Mouse (Mus musculus): Measurements from ENCODE around the gene Max. TPM values are rescaled to one million over a fixed set of nuclear protein-coding genes. Genes with fewer than 3 reads are reported as not detected.

The Max gene
- polyA plus RNA-seq, 1 experiment from 2014 or later, result 109 TPM

- Histone ChIP-seq H3K27me3 (replicated peaks; ENCODE audit: control insufficient read depth, insufficient read depth, low read length) (no peaks in the 10 kb centered on the region), H3K27ac (ENCODE audit: low read depth, low read length) (no peak overlapping the region), H3K4me1 (ENCODE audit: control insufficient read depth, insufficient read depth, low read length) (no peaks in the 10 kb centered on the region), H3K4me3 (ENCODE audit: low read depth, low read length) (no peak overlapping the region), H3K4me2 (ENCODE audit: low read length) (no peak overlapping the region), H3K9ac (ENCODE audit: low read length) (no peak overlapping the region), H3K9me3 (replicated peaks; ENCODE audit: control insufficient read depth, low read length) (no peaks in the 10 kb centered on the region), H3K36me3 (ENCODE audit: control insufficient read depth, insufficient read depth, low read length) (0 out of 2 replicates have a peak, but pooled peaks cover 8% of the 10 kb centered on the region)
- no peak for ATAC-seq
- DNase-seq (ENCODE audit: low spot score), result no peak
- 81% methylated on average over 3 of the region's 3 CpGs for WGBS
Observed at GRCm38 (mm10) chr12:76901508-76902294, 60.3 kb downstream of the Max start.

GRCm38 (mm10) chr12:76899261-76899975, 62.6 kb downstream of the Max start:
- Histone ChIP-seq H3K27ac (ENCODE audit: low read depth, low read length) (no peak overlapping the region), H3K9me3 (replicated peaks; ENCODE audit: control insufficient read depth, low read length) (no peaks in the 10 kb centered on the region), H3K27me3 (replicated peaks; ENCODE audit: control insufficient read depth, insufficient read depth, low read length) (no peaks in the 10 kb centered on the region), H3K9ac (ENCODE audit: low read length) (no peak overlapping the region), H3K4me2 (ENCODE audit: low read length) (no peak overlapping the region), H3K36me3 (ENCODE audit: control insufficient read depth, insufficient read depth, low read length) (0 out of 2 replicates have a peak, but pooled peaks cover 8% of the 10 kb centered on the region), H3K4me3 (ENCODE audit: low read depth, low read length) (no peak overlapping the region), H3K4me1 (ENCODE audit: control insufficient read depth, insufficient read depth, low read length) (0 out of 2 replicates have a peak, but pooled peaks cover 3% of the 10 kb centered on the region)
- ATAC-seq (no peak), DNase-seq (ENCODE audit: low spot score) (no peak)
- WGBS, result 92% methylated on average over 10 of the region's 10 CpGs

- no peak for ATAC-seq
- no peak overlapping the region for H3K9ac ChIP-seq (ENCODE audit: low read length)
- H3K4me3 ChIP-seq (ENCODE audit: low read depth, low read length), result no peak overlapping the region
- no peak overlapping the region for H3K27ac ChIP-seq (ENCODE audit: low read depth, low read length)
- DNase-seq (ENCODE audit: low spot score), result no peak
- no peaks in the 10 kb centered on the region for H3K27me3 ChIP-seq (replicated peaks; ENCODE audit: control insufficient read depth, insufficient read depth, low read length)
- H3K9me3 ChIP-seq (replicated peaks; ENCODE audit: control insufficient read depth, low read length), result no peaks in the 10 kb centered on the region
- H3K4me1 ChIP-seq (ENCODE audit: control insufficient read depth, insufficient read depth, low read length), result 0 out of 2 replicates have a peak, but pooled peaks cover 3% of the 10 kb centered on the region
- 0 out of 2 replicates have a peak, but pooled peaks cover 8% of the 10 kb centered on the region for H3K36me3 ChIP-seq (ENCODE audit: control insufficient read depth, insufficient read depth, low read length)
- H3K4me2 ChIP-seq (ENCODE audit: low read length), result no peak overlapping the region
Observed at GRCm38 (mm10) chr12:76898141-76898540, 63.9 kb downstream of the Max start.

GRCm38 (mm10) chr12:76897006-76897405, 65.0 kb downstream of the Max start:
- DNase-seq (ENCODE audit: low spot score), result no peak
- WGBS, result 85% methylated on average over 10 of the region's 10 CpGs
- no peaks in the 10 kb centered on the region for H3K9me3 ChIP-seq (replicated peaks; ENCODE audit: control insufficient read depth, low read length)
- H3K4me1 ChIP-seq (ENCODE audit: control insufficient read depth, insufficient read depth, low read length), result 0 out of 2 replicates have a peak, but pooled peaks cover 3% of the 10 kb centered on the region
- 0 out of 2 replicates have a peak, but pooled peaks cover 8% of the 10 kb centered on the region for H3K36me3 ChIP-seq (ENCODE audit: control insufficient read depth, insufficient read depth, low read length)
- no peak overlapping the region for H3K27ac ChIP-seq (ENCODE audit: low read depth, low read length)
- no peak overlapping the region for H3K4me3 ChIP-seq (ENCODE audit: low read depth, low read length)
- H3K9ac ChIP-seq (ENCODE audit: low read length), result no peak overlapping the region
- no peak for ATAC-seq
- H3K4me2 ChIP-seq (ENCODE audit: low read length), result no peak overlapping the region
- H3K27me3 ChIP-seq (replicated peaks; ENCODE audit: control insufficient read depth, insufficient read depth, low read length), result no peaks in the 10 kb centered on the region

- no peak for ATAC-seq
- 96% methylated on average over 4 of the region's 4 CpGs for WGBS
- Histone ChIP-seq H3K4me2 (ENCODE audit: low read length) (no peak overlapping the region), H3K9me3 (replicated peaks; ENCODE audit: control insufficient read depth, low read length) (no peaks in the 10 kb centered on the region), H3K27me3 (replicated peaks; ENCODE audit: control insufficient read depth, insufficient read depth, low read length) (no peaks in the 10 kb centered on the region), H3K27ac (ENCODE audit: low read depth, low read length) (no peak overlapping the region), H3K9ac (ENCODE audit: low read length) (no peak overlapping the region), H3K4me1 (ENCODE audit: control insufficient read depth, insufficient read depth, low read length) (0 out of 2 replicates have a peak, but pooled peaks cover 3% of the 10 kb centered on the region), H3K36me3 (ENCODE audit: control insufficient read depth, insufficient read depth, low read length) (0 out of 2 replicates have a peak, but pooled peaks cover 8% of the 10 kb centered on the region), H3K4me3 (ENCODE audit: low read depth, low read length) (no peak overlapping the region)
- DNase-seq (ENCODE audit: low spot score), result no peak
Observed at GRCm38 (mm10) chr12:76896566-76896965, 65.4 kb downstream of the Max start.

- DNase-seq (ENCODE audit: low spot score) (peak; percentile 62), ATAC-seq (peak; percentile 86)
- no peak overlapping the region for H3K4me2 ChIP-seq (ENCODE audit: low read length)
- H3K4me3 ChIP-seq (ENCODE audit: low read depth, low read length), result no peak overlapping the region
- no peak overlapping the region for H3K27ac ChIP-seq (ENCODE audit: low read depth, low read length)
- H3K36me3 ChIP-seq (ENCODE audit: control insufficient read depth, insufficient read depth, low read length), result 0 out of 2 replicates have a peak, but pooled peaks cover 8% of the 10 kb centered on the region
- no peaks in the 10 kb centered on the region for H3K9me3 ChIP-seq (replicated peaks; ENCODE audit: control insufficient read depth, low read length)
- no peaks in the 10 kb centered on the region for H3K27me3 ChIP-seq (replicated peaks; ENCODE audit: control insufficient read depth, insufficient read depth, low read length)
- H3K9ac ChIP-seq (ENCODE audit: low read length), result no peak overlapping the region
- 0 out of 2 replicates have a peak, but pooled peaks cover 3% of the 10 kb centered on the region for H3K4me1 ChIP-seq (ENCODE audit: control insufficient read depth, insufficient read depth, low read length)
- WGBS, result 16% methylated on average over 7 of the region's 7 CpGs
Observed at GRCm38 (mm10) chr12:76895777-76896176, 66.2 kb downstream of the Max start.

- Histone ChIP-seq H3K9me3 (replicated peaks; ENCODE audit: control insufficient read depth, low read length) (no peaks in the 10 kb centered on the region), H3K4me2 (ENCODE audit: low read length) (no peak overlapping the region), H3K27ac (ENCODE audit: low read depth, low read length) (no peak overlapping the region), H3K36me3 (ENCODE audit: control insufficient read depth, insufficient read depth, low read length) (0 out of 2 replicates have a peak, but pooled peaks cover 5% of the 10 kb centered on the region), H3K9ac (ENCODE audit: low read length) (no peak overlapping the region), H3K27me3 (replicated peaks; ENCODE audit: control insufficient read depth, insufficient read depth, low read length) (no peaks in the 10 kb centered on the region), H3K4me3 (ENCODE audit: low read depth, low read length) (no peak overlapping the region), H3K4me1 (ENCODE audit: control insufficient read depth, insufficient read depth, low read length) (0 out of 2 replicates have a peak, but pooled peaks cover 3% of the 10 kb centered on the region)
- DNase-seq (ENCODE audit: low spot score), result no peak
- 80% methylated on average over 10 of the region's 10 CpGs for WGBS
- no peak for ATAC-seq
Observed at GRCm38 (mm10) chr12:76894792-76895559, 67.0 kb downstream of the Max start.

- H3K9me3 ChIP-seq (replicated peaks; ENCODE audit: control insufficient read depth, low read length), result no peaks in the 10 kb centered on the region
Observed at GRCm38 (mm10) chr12:76892910-76893695, 68.9 kb downstream of the Max start.

More at GRCm38 (mm10) chr12:76892910-76893695, 68.9 kb downstream of the Max start:
- H3K4me2 ChIP-seq (ENCODE audit: low read length), result no peak overlapping the region
- DNase-seq (ENCODE audit: low spot score), result no peak
- no peak for ATAC-seq
- H3K9ac ChIP-seq (ENCODE audit: low read length), result no peak overlapping the region
- WGBS, result 92% methylated on average over 16 of the region's 16 CpGs
- H3K4me3 ChIP-seq (ENCODE audit: low read depth, low read length), result no peak overlapping the region
- no peaks in the 10 kb centered on the region for H3K36me3 ChIP-seq (ENCODE audit: control insufficient read depth, insufficient read depth, low read length)
- H3K27me3 ChIP-seq (replicated peaks; ENCODE audit: control insufficient read depth, insufficient read depth, low read length), result no peaks in the 10 kb centered on the region
- H3K4me1 ChIP-seq (ENCODE audit: control insufficient read depth, insufficient read depth, low read length), result 0 out of 2 replicates have a peak, but pooled peaks cover 3% of the 10 kb centered on the region
- no peak overlapping the region for H3K27ac ChIP-seq (ENCODE audit: low read depth, low read length)

Measured in forebrain, embryonic 14.5 days (tissue).